Mouse (Mus musculus): ENCODE data around the gene Myo3b. TPM values are rescaled to one million over a fixed set of nuclear protein-coding genes. Genes with fewer than 3 reads are reported as not detected.

The Myo3b gene
- total RNA-seq, 2 experiments from 2014 or later: 1.2 to 1.3 TPM

- DNase-seq (ENCODE audit: low spot score in 2 of 2): no peak
These were observed 223.0 kb downstream of the Myo3b start for GRCm38 (mm10) chr2:70261703-70262564.

GRCm38 (mm10) chr2:70262565-70263082 is 223.7 kb downstream of the Myo3b start:
- DNase-seq (ENCODE audit: low spot score in 2 of 2): peak in 1 of 2 experiments; percentile 8

GRCm38 (mm10) chr2:70278425-70279277 is 239.7 kb downstream of the Myo3b start:
- peak in 1 of 2 experiments; percentile 9 for DNase-seq (ENCODE audit: low spot score in 2 of 2)

- no peak for DNase-seq (ENCODE audit: low spot score in 2 of 2)
These were observed 245.2 kb downstream of the Myo3b start for GRCm38 (mm10) chr2:70284109-70284508.

GRCm38 (mm10) chr2:70291063-70291462 is 252.1 kb downstream of the Myo3b start:
- DNase-seq (ENCODE audit: low spot score in 2 of 2): no peak

GRCm38 (mm10) chr2:70292776-70293175 is 253.8 kb downstream of the Myo3b start:
- DNase-seq (ENCODE audit: low spot score in 2 of 2): no peak

GRCm38 (mm10) chr2:70302905-70303304 is 264.0 kb downstream of the Myo3b start:
- no peak for DNase-seq (ENCODE audit: low spot score in 2 of 2)

GRCm38 (mm10) chr2:70315125-70315524 is 276.2 kb downstream of the Myo3b start:
- no peak for DNase-seq (ENCODE audit: low spot score in 2 of 2)

GRCm38 (mm10) chr2:70315734-70316133 is 276.8 kb downstream of the Myo3b start:
- DNase-seq (ENCODE audit: low spot score in 2 of 2): no peak

- no peak for DNase-seq (ENCODE audit: low spot score in 2 of 2)
These were observed 278.9 kb downstream of the Myo3b start for GRCm38 (mm10) chr2:70317850-70318249.

GRCm38 (mm10) chr2:70318861-70319555 is 280.1 kb downstream of the Myo3b start:
- no peak for DNase-seq (ENCODE audit: low spot score in 2 of 2)

- no peak for DNase-seq (ENCODE audit: low spot score in 2 of 2)
These were observed 283.8 kb downstream of the Myo3b start for GRCm38 (mm10) chr2:70322767-70323166.

GRCm38 (mm10) chr2:70327602-70328001 is 288.7 kb downstream of the Myo3b start:
- no peak for DNase-seq (ENCODE audit: low spot score in 2 of 2)

GRCm38 (mm10) chr2:70332905-70333304 is 294.0 kb downstream of the Myo3b start:
- DNase-seq (ENCODE audit: low spot score in 2 of 2): no peak

- no peak for DNase-seq (ENCODE audit: low spot score in 2 of 2)
These were observed 294.6 kb downstream of the Myo3b start for GRCm38 (mm10) chr2:70333553-70333952.

GRCm38 (mm10) chr2:70336551-70336950 is 297.6 kb downstream of the Myo3b start:
- DNase-seq (ENCODE audit: low spot score in 2 of 2): no peak

- DNase-seq (ENCODE audit: low spot score in 2 of 2): no peak
These were observed 298.3 kb downstream of the Myo3b start for GRCm38 (mm10) chr2:70337208-70337611.

- DNase-seq (ENCODE audit: low spot score in 2 of 2): no peak
These were observed 298.9 kb downstream of the Myo3b start for GRCm38 (mm10) chr2:70337869-70338268.

GRCm38 (mm10) chr2:70339061-70339460 is 300.1 kb downstream of the Myo3b start:
- no peak for DNase-seq (ENCODE audit: low spot score in 2 of 2)

- no peak for DNase-seq (ENCODE audit: low spot score in 2 of 2)
These were observed 300.6 kb downstream of the Myo3b start for GRCm38 (mm10) chr2:70339501-70339900.

- DNase-seq (ENCODE audit: low spot score in 2 of 2): no peak
These were observed 301.3 kb downstream of the Myo3b start for GRCm38 (mm10) chr2:70340224-70340623.
